Mouse (Mus musculus): ENCODE data around the gene Tshz2.

Tshz2 gene

GRCm38 (mm10) chr2:170022953-170023352 lies 390.1 kb downstream of the Tshz2 start:
- no peak for DNase-seq

DNA sequence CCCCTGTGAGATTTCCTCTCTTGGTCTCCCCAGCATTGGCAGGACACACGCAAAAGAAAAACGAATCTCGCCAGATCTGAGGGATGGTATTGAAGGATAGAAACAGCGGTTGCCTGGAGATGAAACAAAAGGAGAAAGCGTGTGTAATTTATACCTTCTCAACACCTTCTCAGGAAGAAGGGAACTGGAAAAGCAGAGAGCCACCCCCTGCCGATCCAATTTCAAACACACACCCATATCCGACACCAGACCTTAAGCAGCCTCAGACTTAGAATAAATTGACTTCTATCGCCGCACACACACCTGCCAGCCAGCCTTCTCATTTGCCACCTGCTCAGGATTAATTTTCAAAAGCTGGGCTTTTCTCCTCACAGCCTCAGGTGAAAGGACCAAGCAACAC lies 390.9 kb downstream of the Tshz2 start:
- DNase-seq = no peak

- DNase-seq = no peak
These were observed 392.1 kb downstream of the Tshz2 start for GRCm38 (mm10) chr2:170024939-170025338.

- no peak for DNase-seq
These were observed 393.1 kb downstream of the Tshz2 start for GRCm38 (mm10) chr2:170025896-170026295.

DNA sequence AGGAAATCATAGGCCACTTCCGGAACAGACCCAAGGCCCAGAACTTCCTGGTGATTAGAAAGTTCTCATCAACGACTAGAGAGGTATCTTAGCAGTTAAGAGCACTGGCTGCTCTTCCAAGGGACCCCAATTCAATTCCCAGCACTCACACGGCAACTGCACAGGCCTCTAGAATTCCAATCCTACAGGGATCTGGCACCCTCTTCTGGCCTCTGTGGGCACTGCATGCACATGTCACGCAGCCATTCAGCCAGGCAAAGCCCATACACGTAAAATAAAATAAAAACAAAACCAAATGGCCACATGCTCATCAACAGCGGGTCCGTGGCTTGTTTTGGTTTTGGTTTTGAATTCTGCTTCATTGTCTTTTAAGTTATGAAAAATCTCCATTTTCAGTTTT lies 395.0 kb downstream of the Tshz2 start:
- no peak for DNase-seq

DNA sequence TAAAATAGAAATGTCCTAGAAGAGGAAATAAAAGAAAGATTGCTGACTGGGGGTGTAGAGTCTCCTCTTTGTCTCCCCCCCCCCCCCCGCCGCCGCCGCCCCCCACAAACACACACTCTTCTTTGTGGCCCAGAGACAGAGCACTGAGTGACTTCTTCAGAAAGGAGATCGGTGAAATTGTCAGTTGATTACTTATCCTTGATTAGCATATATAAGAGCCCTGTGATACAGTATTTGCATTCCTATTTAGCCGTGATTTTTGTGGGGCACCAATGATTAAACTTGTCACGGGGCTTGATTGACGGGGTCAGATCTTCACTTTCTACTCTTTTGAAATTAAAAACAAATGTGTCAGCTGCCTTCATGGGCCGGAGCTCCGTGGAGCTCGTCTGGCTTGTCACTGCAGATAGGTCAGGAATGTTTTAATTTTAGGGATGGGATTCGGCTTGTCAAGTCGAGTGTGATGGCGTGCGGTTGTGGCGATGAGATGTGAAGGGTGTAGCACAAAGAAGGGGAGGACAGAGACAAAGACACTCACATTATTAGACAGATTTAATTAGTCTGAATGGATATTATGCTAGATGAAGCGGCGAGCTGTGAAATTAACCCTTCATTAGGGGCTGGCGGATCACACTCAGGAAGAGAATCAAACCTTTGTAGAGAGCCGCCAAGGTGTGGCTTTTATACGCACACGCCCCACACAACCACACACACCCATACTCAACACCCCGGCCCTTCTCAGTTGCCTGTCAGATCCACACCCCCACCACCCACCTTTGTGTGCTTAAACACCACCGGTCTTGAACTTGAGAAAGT lies 395.9 kb downstream of the Tshz2 start:
- DNase-seq = no peak

GRCm38 (mm10) chr2:170029304-170029856 lies 396.6 kb downstream of the Tshz2 start:
- DNase-seq = no peak

- no peak for DNase-seq
These were observed 398.4 kb downstream of the Tshz2 start for GRCm38 (mm10) chr2:170031226-170031625.

- DNase-seq = no peak
These were observed 399.1 kb downstream of the Tshz2 start for GRCm38 (mm10) chr2:170031872-170032271.

GRCm38 (mm10) chr2:170033219-170033618 lies 400.4 kb downstream of the Tshz2 start:
- DNase-seq = no peak

- no peak for DNase-seq
These were observed 402.0 kb downstream of the Tshz2 start for GRCm38 (mm10) chr2:170034794-170035193.

GRCm38 (mm10) chr2:170036791-170037241 lies 404.0 kb downstream of the Tshz2 start:
- no peak for DNase-seq

GRCm38 (mm10) chr2:170037346-170037745 lies 404.5 kb downstream of the Tshz2 start:
- DNase-seq = no peak

- no peak for DNase-seq
These were observed 407.0 kb downstream of the Tshz2 start for GRCm38 (mm10) chr2:170039772-170040171.

GRCm38 (mm10) chr2:170041101-170041500 lies 408.3 kb downstream of the Tshz2 start:
- DNase-seq = no peak

DNA sequence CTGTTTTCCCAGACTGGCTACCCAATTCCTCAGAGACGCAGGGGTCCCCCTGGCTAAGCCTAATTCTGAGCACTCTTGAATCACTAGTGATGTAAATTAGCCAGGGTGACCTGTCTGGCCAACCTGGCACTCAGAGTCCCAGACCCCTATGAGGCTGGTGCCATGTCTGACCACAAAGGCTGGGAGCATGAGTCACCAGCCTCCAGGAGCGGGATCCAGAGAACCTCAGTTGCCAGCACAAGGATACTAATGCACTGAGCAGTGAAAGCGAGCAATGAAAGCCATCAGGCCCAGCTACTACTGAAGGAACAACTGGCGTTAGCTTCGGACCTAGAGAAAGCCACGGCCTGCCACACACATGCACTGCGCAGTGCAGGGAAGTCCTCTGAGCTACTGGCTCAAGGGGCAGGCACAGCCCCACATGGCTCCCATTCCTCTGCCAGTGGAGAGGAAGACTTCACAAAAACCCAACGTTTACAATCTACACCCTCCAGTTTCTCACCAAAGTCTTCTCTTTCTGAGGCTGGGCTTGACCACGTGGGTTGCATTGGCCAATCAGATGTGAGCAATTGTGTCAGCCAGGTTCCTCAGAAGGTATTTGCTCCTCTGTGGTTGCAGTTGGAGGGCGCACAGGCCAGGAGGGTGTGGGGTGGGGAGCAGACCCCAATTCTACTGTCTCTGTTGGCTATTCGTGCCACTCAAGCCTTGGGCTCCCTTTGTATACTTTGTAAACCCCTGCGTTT lies 409.8 kb downstream of the Tshz2 start:
- no peak for DNase-seq

- no peak for DNase-seq
These were observed 410.5 kb downstream of the Tshz2 start for GRCm38 (mm10) chr2:170043290-170043689.

DNA sequence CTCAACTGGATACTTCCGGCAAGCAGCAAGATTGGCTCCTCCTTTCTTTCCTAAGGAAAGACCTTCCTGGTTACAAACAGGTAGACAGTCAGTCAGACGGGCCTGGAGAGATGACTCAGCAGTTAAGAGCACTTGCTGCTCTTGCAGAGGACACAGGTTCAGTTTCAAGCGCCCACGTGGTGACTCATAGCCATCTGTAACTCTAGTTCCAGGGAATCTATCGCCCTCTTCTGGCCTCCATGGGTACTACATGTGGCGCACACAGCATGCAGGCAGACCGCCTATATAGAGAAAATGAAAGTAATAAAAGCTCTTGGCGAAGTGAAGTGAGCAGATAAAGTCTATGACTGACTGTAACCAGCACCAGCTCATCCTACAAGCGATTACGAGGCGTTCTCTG lies 413.1 kb downstream of the Tshz2 start:
- no peak for DNase-seq

DNA sequence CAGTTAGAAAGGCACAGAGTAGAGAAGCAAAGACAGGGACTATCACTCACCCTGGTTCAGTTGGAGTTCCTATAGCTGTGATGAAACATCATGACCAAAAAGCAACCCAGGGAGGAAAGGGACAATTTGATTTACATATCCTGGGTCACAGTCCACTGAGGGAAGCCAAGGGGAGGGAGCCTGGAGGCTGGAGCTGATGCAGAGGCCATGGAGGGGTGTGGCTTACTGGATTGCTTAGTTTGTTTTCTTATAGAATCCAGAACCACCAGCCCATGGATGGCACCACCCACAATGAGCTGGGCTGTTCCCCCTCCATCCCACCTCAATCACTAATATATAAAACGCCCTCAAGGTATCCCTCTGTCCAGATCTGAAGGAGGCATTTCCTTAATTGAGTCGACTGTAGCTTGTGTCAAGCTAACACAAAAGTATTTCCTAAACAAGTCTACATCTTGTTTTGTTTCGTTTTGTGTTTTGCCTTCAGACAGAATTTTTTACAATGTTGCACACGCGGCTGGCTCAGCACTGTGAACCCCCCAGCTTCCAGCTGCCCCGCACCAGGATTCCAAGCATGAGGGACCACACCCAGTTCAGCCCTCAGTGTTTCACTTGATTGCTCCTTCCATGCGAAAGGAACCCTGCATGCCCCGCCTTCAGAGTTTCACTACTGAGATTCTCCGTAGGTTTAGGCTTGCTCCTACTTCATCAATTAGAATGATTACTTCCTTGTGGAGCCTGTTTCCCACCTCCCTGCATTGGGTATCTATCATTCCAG lies 413.7 kb downstream of the Tshz2 start:
- DNase-seq = no peak

DNA sequence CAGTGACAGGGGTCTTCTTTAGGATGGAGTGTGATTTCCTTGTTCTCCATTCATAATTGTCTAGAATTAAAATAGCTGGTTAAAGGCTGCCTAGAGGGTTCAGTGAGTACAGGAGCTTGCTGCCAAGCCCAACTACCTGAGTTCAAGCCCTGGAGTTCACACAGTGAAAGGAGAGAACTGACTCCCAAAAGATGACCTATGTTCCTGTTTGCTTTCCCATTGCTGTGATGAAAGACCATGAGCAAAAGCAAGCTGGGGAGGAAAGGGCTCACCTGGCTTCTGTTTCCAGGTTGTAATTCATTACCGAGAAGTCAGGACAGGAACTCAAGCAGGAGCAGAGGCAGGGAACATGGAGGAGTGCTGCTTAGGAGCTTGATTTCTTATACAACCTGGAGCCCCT lies 416.0 kb downstream of the Tshz2 start:
- DNase-seq = no peak

- no peak for DNase-seq
These were observed 417.8 kb downstream of the Tshz2 start for GRCm38 (mm10) chr2:170050651-170051050.

GRCm38 (mm10) chr2:170051441-170051840 lies 418.6 kb downstream of the Tshz2 start:
- no peak for DNase-seq

- no peak for DNase-seq
These were observed 422.1 kb downstream of the Tshz2 start for GRCm38 (mm10) chr2:170054943-170055342.

Data from right cerebral cortex, adult 18-20 months (tissue).